Mouse (Mus musculus) stomach, postnatal 0 days (tissue): ENCODE data around the gene Fam162a. TPM values are rescaled to one million over a fixed set of nuclear protein-coding genes. Genes with fewer than 3 reads are reported as not detected.
"Not testable (repeated sequence)": the region's sequence is repeated elsewhere in the genome, so short reads cannot be mapped to it uniquely, and the experiment has no call there.

Experiments
- ATAC-seq: fragments of 200-750 bp; cut with Nextera tagmentation; 2 replicates; pipeline ENCODE4 v1.8.0; 2017; ENCODE audit not compliant: low FRiP score, low TSS enrichment
- DNase-seq: peaks from one replicate; pipeline ENCODE4 v3.0.0-alpha.2; 2016; ENCODE audit warnings: low spot score
- H3K27ac ChIP-seq: fragments of 300-500 bp; sonication (generic); replicated peaks from 2 replicates; pipeline ENCODE4 v1.5.1; 2014; ENCODE audit warnings: mild to moderate bottlenecking, control low read depth
- H3K27me3 ChIP-seq: fragments of 300-500 bp; sonication (generic); 2 replicates; pipeline ENCODE4 v1.6.1; 2014; ENCODE audit warnings: low read length; ENCODE audit not compliant: control insufficient read depth, insufficient read depth
- H3K36me3 ChIP-seq: fragments of 300-500 bp; sonication (generic); 2 replicates; pipeline ENCODE4 v1.6.1; 2014; ENCODE audit warnings: low read length, mixed read lengths; ENCODE audit not compliant: control insufficient read depth, insufficient read depth
- H3K4me1 ChIP-seq: fragments of 300-500 bp; sonication (generic); replicated peaks from 2 replicates; pipeline ENCODE4 v1.6.1; 2014; ENCODE audit warnings: antibody characterized with exemption; ENCODE audit not compliant: control insufficient read depth, insufficient read depth
- H3K4me2 ChIP-seq: fragments of 300-500 bp; sonication (generic); replicated peaks from 2 replicates; pipeline ENCODE4 v1.6.1; 2014; ENCODE audit warnings: low read depth, mild to moderate bottlenecking, control low read depth, moderate library complexity
- H3K4me3 ChIP-seq: fragments of 300-500 bp; sonication (generic); 2 replicates; pipeline ENCODE4 v1.5.1; 2014; ENCODE audit warnings: low read depth, low read length, control low read depth
- H3K9ac ChIP-seq: fragments of 300-500 bp; sonication (generic); 2 replicates; pipeline ENCODE4 v1.6.1; 2014; ENCODE audit warnings: mild to moderate bottlenecking, low read length, control low read depth, mixed read lengths
- H3K9me3 ChIP-seq: fragments of 300-500 bp; sonication (generic); 2 replicates; pipeline ENCODE4 v1.6.1; 2016; ENCODE audit warnings: low read length; ENCODE audit not compliant: control insufficient read depth
- CTCF ChIP-seq: IDR thresholded peaks from 2 replicates; pipeline ENCODE4 v1.5.1; 2016; ENCODE audit warnings: antibody characterized with exemption, low read depth, mild to moderate bottlenecking, moderate library complexity
- EP300 ChIP-seq: optimal IDR thresholded peaks from 2 replicates; pipeline ENCODE3; 2016; ENCODE audit warnings: antibody characterized with exemption
- WGBS: fragments of 180-500 bp; shearing (Covaris S2); extraction: QIAGEN DNeasy Blood & Tissue Kit; methylation state at CpG from one replicate; pipeline ENCODE4 v1.1.7; 2014; 5-methylcytosine and 5-hydroxymethylcytosine counted together
- polyA plus RNA-seq: library from polyadenylated mRNA; unstranded; fragments of >200 nt; fragmentation: Nextera tagmentation; extraction: Ambion mirVana; gene quantifications from 2 replicates; pipeline ENCODE4 v1.2.1, GENCODE M21; 2015

The Fam162a gene
- polyA plus RNA-seq, 1 experiment from 2014 or later: 424 TPM

DNA sequence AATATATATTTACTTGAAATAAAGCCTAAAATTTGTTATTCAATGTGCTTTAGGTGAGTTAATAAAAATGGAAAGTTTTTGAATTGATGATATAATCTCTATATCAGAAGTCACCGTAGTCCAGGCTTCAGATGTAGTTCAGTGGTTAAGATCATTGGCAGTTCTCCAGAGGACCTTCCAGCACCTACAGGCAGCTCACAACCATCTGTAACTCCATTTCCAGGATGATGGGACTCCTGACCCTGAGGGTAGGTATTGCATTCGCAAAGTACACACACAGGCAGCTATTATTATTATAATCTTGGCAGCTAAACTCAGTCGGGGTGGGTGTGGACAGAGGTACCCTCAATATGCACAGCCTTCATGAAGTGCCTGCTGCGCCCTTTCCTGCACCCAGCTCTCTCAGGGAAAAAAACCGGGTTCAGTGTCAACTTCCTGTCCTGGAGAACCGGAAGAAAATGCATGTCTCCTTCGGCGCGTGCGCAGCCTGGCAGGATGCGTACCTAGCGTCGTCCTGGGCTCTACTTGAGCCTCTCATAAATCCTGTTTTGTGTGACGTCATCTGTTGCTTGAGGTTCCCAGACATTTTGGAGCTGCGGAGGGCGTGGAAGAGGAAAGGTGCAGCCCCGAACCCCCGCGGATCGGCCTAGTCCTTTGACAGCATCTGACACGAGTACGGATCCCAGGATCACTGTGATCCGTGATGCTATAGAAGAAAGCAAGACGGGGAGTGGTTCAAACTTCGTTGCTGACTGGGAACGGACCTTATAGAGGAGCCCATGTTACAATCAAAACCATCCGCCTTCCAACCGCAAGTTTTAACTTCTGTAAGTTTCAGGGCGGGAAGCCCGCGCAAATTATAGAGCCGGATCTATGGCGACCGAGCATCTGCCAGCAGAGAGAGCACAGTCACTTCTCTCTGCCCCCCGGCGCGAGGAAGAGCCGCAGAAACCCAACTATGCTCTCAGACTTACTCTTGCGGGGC, 30.5 kb downstream of the Fam162a start, which contains the start of gene Wdr5b:
Wdr5b (plus strand) TSS at position 551 of the 985 bp plus-strand sequence.
- Histone ChIP-seq H3K9me3 (no peaks in the 10 kb centered on the region), H3K4me2 (peak within 1 kb of the TSS; percentile 74), H3K27ac (peak within 1 kb of the TSS; percentile 87), H3K4me3 (peak within 1 kb of the TSS; percentile 62), H3K9ac (peak within 1 kb of the TSS; percentile 77), H3K4me1 (peaks cover 3% of the 10 kb centered on the region; the same call in 1 of the 2 replicates), H3K36me3 (peaks cover 10% of the 10 kb centered on the region), H3K27me3 (no peaks in the 10 kb centered on the region)
- DNase-seq (peak; percentile 92), ATAC-seq (peak; percentile 98)
- no peak for TF ChIP-seq EP300
- 0 out of 2 replicates have a peak, but pooled peaks have one; percentile 16 for TF ChIP-seq CTCF
- 2% methylated on average over 39 of the region's 39 CpGs for WGBS

DNA sequence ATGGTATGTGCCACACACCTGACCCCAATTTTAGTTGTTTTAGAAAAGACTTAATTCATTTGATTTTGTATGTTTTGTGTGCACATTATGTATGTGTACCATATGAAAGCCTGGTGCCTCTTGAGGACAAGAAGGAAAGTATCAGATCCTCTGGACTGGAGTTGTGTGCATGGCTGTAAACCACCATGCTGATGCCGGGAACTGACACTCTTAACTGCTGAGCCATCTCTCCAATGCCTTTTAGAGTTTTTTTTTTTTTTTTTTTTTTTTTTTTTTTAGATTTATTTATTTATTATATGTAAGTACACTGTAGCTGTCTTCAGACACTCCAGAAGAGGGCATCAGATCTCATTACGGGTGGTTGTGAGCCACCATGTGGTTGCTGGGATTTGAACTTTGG, 43.3 kb downstream of the Fam162a start:
- peaks cover 16% of the 10 kb centered on the region for H3K36me3 ChIP-seq
- 93% methylated on average over 1 of the region's 2 CpGs for WGBS
- not testable (repeated sequence) for ATAC-seq, H3K4me3 ChIP-seq, H3K4me2 ChIP-seq, DNase-seq, H3K27me3 ChIP-seq, H3K9ac ChIP-seq, H3K27ac ChIP-seq, H3K9me3 ChIP-seq, H3K4me1 ChIP-seq

DNA sequence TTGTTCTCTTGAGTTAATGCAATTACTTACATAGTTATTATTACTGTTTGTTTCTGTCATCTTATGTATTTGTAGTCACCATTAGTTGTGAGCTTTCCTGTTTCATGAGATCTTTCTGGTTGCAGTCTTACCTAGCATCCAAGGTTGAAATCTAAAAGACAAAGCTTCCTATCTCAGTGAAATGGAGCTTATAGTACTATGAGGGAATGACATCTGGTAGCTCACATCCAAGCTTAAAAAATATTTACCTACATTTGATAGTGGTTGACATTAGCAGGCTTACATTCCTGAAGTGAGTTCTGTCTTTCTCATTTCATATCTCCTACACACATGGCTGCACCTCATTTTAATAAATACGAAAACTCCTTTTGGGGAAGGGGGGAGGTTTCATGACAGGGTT, 55.1 kb downstream of the Fam162a start:
- no peak for TF ChIP-seq CTCF
- TF ChIP-seq EP300: no peak
- Histone ChIP-seq H3K4me3 (no peak overlapping the region), H3K27ac (no peak overlapping the region), H3K9me3 (no peaks in the 10 kb centered on the region), H3K27me3 (no peaks in the 10 kb centered on the region), H3K4me1 (no peaks in the 10 kb centered on the region), H3K36me3 (peaks cover 7% of the 10 kb centered on the region; the same call in 1 of the 2 replicates), H3K4me2 (no peak overlapping the region), H3K9ac (no peak overlapping the region)
- WGBS: 97% methylated on average over 1 of the region's 1 CpGs
- ATAC-seq: no peak
- no peak for DNase-seq

DNA sequence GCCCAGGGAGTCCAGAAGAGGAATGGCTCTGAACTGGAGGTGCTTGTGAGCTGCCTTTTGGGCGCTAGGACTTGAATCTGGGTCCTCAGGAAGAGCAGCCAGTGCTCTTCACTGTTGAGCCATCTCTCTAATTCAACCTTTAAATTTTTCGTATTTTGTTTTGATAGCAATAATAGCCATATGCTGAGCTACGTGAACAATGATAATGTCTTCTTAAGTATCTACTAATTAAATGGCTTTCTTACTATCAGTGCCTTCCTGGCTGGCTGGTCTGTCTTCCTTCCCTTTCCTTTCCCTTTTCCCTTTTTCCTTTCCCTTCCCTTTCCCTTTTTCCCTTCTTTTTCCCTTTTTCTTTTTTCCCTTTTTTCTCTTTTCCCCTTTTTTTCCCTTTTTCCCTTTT, 63.0 kb downstream of the Fam162a start:
- DNase-seq: no peak
- no peak overlapping the region for H3K4me3 ChIP-seq
- H3K27me3 ChIP-seq: no peaks in the 10 kb centered on the region
- no peaks in the 10 kb centered on the region for H3K4me1 ChIP-seq
- H3K4me2 ChIP-seq: no peak overlapping the region
- 86% methylated on average over 3 of the region's 3 CpGs for WGBS
- no peak for ATAC-seq
- no peak for TF ChIP-seq CTCF
- TF ChIP-seq EP300: no peak
- H3K36me3 ChIP-seq: 0 out of 2 replicates have a peak, but pooled peaks cover 2% of the 10 kb centered on the region
- no peak overlapping the region for H3K9ac ChIP-seq
- no peaks in the 10 kb centered on the region for H3K9me3 ChIP-seq
- no peak overlapping the region for H3K27ac ChIP-seq

DNA sequence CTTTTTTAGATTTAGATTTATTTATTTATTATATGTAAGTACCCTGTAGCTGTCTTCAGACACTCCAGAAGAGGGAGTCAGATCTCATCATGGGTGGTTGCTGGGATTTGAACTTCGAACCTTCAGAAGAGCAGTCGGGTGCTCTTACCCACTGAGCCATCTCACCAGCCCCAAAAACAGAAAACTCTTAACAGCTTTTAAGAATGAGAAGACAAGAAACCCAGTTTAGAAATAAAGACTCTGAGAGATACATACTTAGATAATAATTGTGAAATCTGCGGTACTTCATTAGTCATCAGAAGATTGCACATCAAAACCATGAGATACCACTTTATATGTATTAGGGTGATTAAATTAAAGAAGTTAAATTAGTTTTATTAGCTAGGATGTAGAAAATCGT, 72.5 kb downstream of the Fam162a start:
- not testable (repeated sequence) for H3K4me1 ChIP-seq, H3K9ac ChIP-seq, H3K4me3 ChIP-seq, H3K27me3 ChIP-seq, H3K27ac ChIP-seq, DNase-seq, ATAC-seq, H3K9me3 ChIP-seq, H3K36me3 ChIP-seq, H3K4me2 ChIP-seq
- 90% methylated on average over 4 of the region's 4 CpGs for WGBS

Other genes with a start within 250 kb of the Fam162a start
- gene Parp14, start 200.1 kb downstream of the Fam162a start, polyA plus RNA-seq: 1.4 and 1.7 TPM in 2 replicates
- gene Parp9, start 133.1 kb downstream of the Fam162a start, polyA plus RNA-seq: 9.5 and 9.8 TPM in 2 replicates
- gene Dtx3l, start 132.4 kb downstream of the Fam162a start, polyA plus RNA-seq: 4.4 and 4.9 TPM in 2 replicates
- gene Kpna1, start 92.8 kb downstream of the Fam162a start, polyA plus RNA-seq: 19.5 and 20.3 TPM in 2 replicates
- 5.1 TPM in 2 replicates for gene Wdr5b, start 30.4 kb downstream of the Fam162a start, polyA plus RNA-seq
- gene Ccdc58, start 91 bp upstream of the Fam162a start, polyA plus RNA-seq: 49.8 and 52.1 TPM in 2 replicates
- gene Csta1, start 59.6 kb upstream of the Fam162a start, polyA plus RNA-seq: 107 and 119 TPM in 2 replicates
- gene Stfa2l1, start 85.2 kb upstream of the Fam162a start, polyA plus RNA-seq: 0.82 and 1.8 TPM in 2 replicates
- 2.7 and 3.8 TPM in 2 replicates for gene Gm5483, start 112.6 kb upstream of the Fam162a start, polyA plus RNA-seq
- 0.44 TPM in 1 of 2 replicates, not detected in the other for gene Gm5416, start 138.8 kb upstream of the Fam162a start, polyA plus RNA-seq
- gene 2010005H15Rik, start 149.9 kb upstream of the Fam162a start, polyA plus RNA-seq: 1.5 and 1.7 TPM in 2 replicates
- gene Stfa1, start 205.4 kb upstream of the Fam162a start, polyA plus RNA-seq: 37.1 and 38.6 TPM in 2 replicates